Mouse (Mus musculus): ENCODE measurements at regions not wholly inside any gene's neighbourhood (a gene's known extent, or its start where the extent isn't known, plus 50 kb on each side); places are given as distances from the start of the nearest gene placed in this dataset.

- no peak for ATAC-seq (ENCODE audit: low read depth)
- no peak overlapping the region for H3K27ac ChIP-seq (replicated peaks; ENCODE audit: low read depth, low read length)
- H3K9ac ChIP-seq (ENCODE audit: low read depth, low read length), result no peak overlapping the region
- H3K36me3 ChIP-seq (ENCODE audit: control insufficient read depth, insufficient read depth, low read length), result no peaks in the 10 kb centered on the region
- DNase-seq (ENCODE audit: low spot score), result no peak
- H3K4me3 ChIP-seq (ENCODE audit: low read depth, low read length), result no peak overlapping the region
- no peaks in the 10 kb centered on the region for H3K4me1 ChIP-seq (ENCODE audit: control insufficient read depth, insufficient read depth, low read length)
- 62% methylated on average over 4 of the region's 4 CpGs for WGBS
- no peaks in the 10 kb centered on the region for H3K9me3 ChIP-seq (ENCODE audit: control insufficient read depth, low read length)
- H3K27me3 ChIP-seq (replicated peaks; ENCODE audit: control insufficient read depth, insufficient read depth, low read length), result no peaks in the 10 kb centered on the region
- H3K4me2 ChIP-seq (ENCODE audit: low read depth, low read length), result no peak overlapping the region
Measured at GRCm38 (mm10) chr14:58444496-58444895, 374.1 kb downstream of the Fgf9 start.

GRCm38 (mm10) chr14:58442501-58442900 lies 372.2 kb downstream of the Fgf9 start:
- WGBS, result 72% methylated on average over 3 of the region's 3 CpGs
- no peak overlapping the region for H3K4me2 ChIP-seq (ENCODE audit: low read depth, low read length)
- ATAC-seq (ENCODE audit: low read depth) (no peak), DNase-seq (ENCODE audit: low spot score) (no peak)
- H3K9me3 ChIP-seq (ENCODE audit: control insufficient read depth, low read length), result no peaks in the 10 kb centered on the region
- H3K27ac ChIP-seq (replicated peaks; ENCODE audit: low read depth, low read length), result no peak overlapping the region
- no peaks in the 10 kb centered on the region for H3K27me3 ChIP-seq (replicated peaks; ENCODE audit: control insufficient read depth, insufficient read depth, low read length)
- H3K9ac ChIP-seq (ENCODE audit: low read depth, low read length), result no peak overlapping the region
- no peaks in the 10 kb centered on the region for H3K36me3 ChIP-seq (ENCODE audit: control insufficient read depth, insufficient read depth, low read length)
- no peaks in the 10 kb centered on the region for H3K4me1 ChIP-seq (ENCODE audit: control insufficient read depth, insufficient read depth, low read length)
- H3K4me3 ChIP-seq (ENCODE audit: low read depth, low read length), result no peak overlapping the region

GRCm38 (mm10) chr14:58439963-58440362 lies 369.6 kb downstream of the Fgf9 start:
- Histone ChIP-seq H3K9ac (ENCODE audit: low read depth, low read length) (no peak overlapping the region), H3K4me1 (ENCODE audit: control insufficient read depth, insufficient read depth, low read length) (no peaks in the 10 kb centered on the region), H3K9me3 (ENCODE audit: control insufficient read depth, low read length) (no peaks in the 10 kb centered on the region), H3K4me3 (ENCODE audit: low read depth, low read length) (no peak overlapping the region), H3K36me3 (ENCODE audit: control insufficient read depth, insufficient read depth, low read length) (no peaks in the 10 kb centered on the region), H3K27ac (replicated peaks; ENCODE audit: low read depth, low read length) (no peak overlapping the region), H3K4me2 (ENCODE audit: low read depth, low read length) (no peak overlapping the region), H3K27me3 (replicated peaks; ENCODE audit: control insufficient read depth, insufficient read depth, low read length) (no peaks in the 10 kb centered on the region)
- 73% methylated on average over 2 of the region's 2 CpGs for WGBS
- no peak for DNase-seq (ENCODE audit: low spot score)
- ATAC-seq (ENCODE audit: low read depth), result no peak

GRCm38 (mm10) chr14:58436096-58436495 lies 365.7 kb downstream of the Fgf9 start:
- 87% methylated on average over 3 of the region's 3 CpGs for WGBS
- no peak overlapping the region for H3K27ac ChIP-seq (replicated peaks; ENCODE audit: low read depth, low read length)
- H3K9ac ChIP-seq (ENCODE audit: low read depth, low read length), result no peak overlapping the region
- H3K4me1 ChIP-seq (ENCODE audit: control insufficient read depth, insufficient read depth, low read length), result no peaks in the 10 kb centered on the region
- DNase-seq (ENCODE audit: low spot score) (no peak), ATAC-seq (ENCODE audit: low read depth) (no peak)
- no peaks in the 10 kb centered on the region for H3K36me3 ChIP-seq (ENCODE audit: control insufficient read depth, insufficient read depth, low read length)
- H3K27me3 ChIP-seq (replicated peaks; ENCODE audit: control insufficient read depth, insufficient read depth, low read length), result no peaks in the 10 kb centered on the region
- no peak overlapping the region for H3K4me2 ChIP-seq (ENCODE audit: low read depth, low read length)
- H3K9me3 ChIP-seq (ENCODE audit: control insufficient read depth, low read length), result no peaks in the 10 kb centered on the region
- no peak overlapping the region for H3K4me3 ChIP-seq (ENCODE audit: low read depth, low read length)

- no peak overlapping the region for H3K4me3 ChIP-seq (ENCODE audit: low read depth, low read length)
- H3K27ac ChIP-seq (replicated peaks; ENCODE audit: low read depth, low read length), result no peak overlapping the region
- H3K9me3 ChIP-seq (ENCODE audit: control insufficient read depth, low read length), result no peaks in the 10 kb centered on the region
- no peaks in the 10 kb centered on the region for H3K27me3 ChIP-seq (replicated peaks; ENCODE audit: control insufficient read depth, insufficient read depth, low read length)
- no peak overlapping the region for H3K4me2 ChIP-seq (ENCODE audit: low read depth, low read length)
- DNase-seq (ENCODE audit: low spot score), result no peak
- no peak for ATAC-seq (ENCODE audit: low read depth)
- H3K9ac ChIP-seq (ENCODE audit: low read depth, low read length), result no peak overlapping the region
- 83% methylated on average over 6 of the region's 6 CpGs for WGBS
- H3K4me1 ChIP-seq (ENCODE audit: control insufficient read depth, insufficient read depth, low read length), result no peaks in the 10 kb centered on the region
- H3K36me3 ChIP-seq (ENCODE audit: control insufficient read depth, insufficient read depth, low read length), result no peaks in the 10 kb centered on the region
Measured at GRCm38 (mm10) chr14:58426472-58426871, 356.1 kb downstream of the Fgf9 start.

- DNase-seq (ENCODE audit: low spot score), result no peak
- no peak for ATAC-seq (ENCODE audit: low read depth)
Measured at GRCm38 (mm10) chr14:58421904-58422303, 351.6 kb downstream of the Fgf9 start.

GRCm38 (mm10) chr14:58417545-58417944 lies 347.2 kb downstream of the Fgf9 start:
- Histone ChIP-seq H3K4me1 (ENCODE audit: control insufficient read depth, insufficient read depth, low read length) (no peaks in the 10 kb centered on the region), H3K4me2 (ENCODE audit: low read depth, low read length) (no peak overlapping the region)
- WGBS, result 20% methylated on average over 1 of the region's 1 CpGs

More at GRCm38 (mm10) chr14:58421904-58422303, 351.6 kb downstream of the Fgf9 start:
- Histone ChIP-seq H3K27me3 (replicated peaks; ENCODE audit: control insufficient read depth, insufficient read depth, low read length) (no peaks in the 10 kb centered on the region), H3K4me1 (ENCODE audit: control insufficient read depth, insufficient read depth, low read length) (no peaks in the 10 kb centered on the region), H3K4me3 (ENCODE audit: low read depth, low read length) (no peak overlapping the region), H3K9ac (ENCODE audit: low read depth, low read length) (no peak overlapping the region), H3K27ac (replicated peaks; ENCODE audit: low read depth, low read length) (no peak overlapping the region), H3K4me2 (ENCODE audit: low read depth, low read length) (no peak overlapping the region), H3K36me3 (ENCODE audit: control insufficient read depth, insufficient read depth, low read length) (no peaks in the 10 kb centered on the region), H3K9me3 (ENCODE audit: control insufficient read depth, low read length) (no peaks in the 10 kb centered on the region)
- WGBS, result 69% methylated on average over 5 of the region's 5 CpGs

GRCm38 (mm10) chr14:58392055-58392726 lies 321.8 kb downstream of the Fgf9 start:
- peak; percentile 24 for DNase-seq (ENCODE audit: low spot score)
- Histone ChIP-seq H3K4me1 (ENCODE audit: control insufficient read depth, insufficient read depth, low read length) (peaks cover 9% of the 10 kb centered on the region; the same call in 1 of the 2 replicates), H3K9me3 (ENCODE audit: control insufficient read depth, low read length) (no peaks in the 10 kb centered on the region), H3K27me3 (replicated peaks; ENCODE audit: control insufficient read depth, insufficient read depth, low read length) (no peaks in the 10 kb centered on the region), H3K27ac (replicated peaks; ENCODE audit: low read depth, low read length) (no peak overlapping the region), H3K4me3 (ENCODE audit: low read depth, low read length) (no peak overlapping the region), H3K9ac (ENCODE audit: low read depth, low read length) (no peak overlapping the region), H3K36me3 (ENCODE audit: control insufficient read depth, insufficient read depth, low read length) (no peaks in the 10 kb centered on the region), H3K4me2 (ENCODE audit: low read depth, low read length) (no peak overlapping the region)
- no peak for ATAC-seq (ENCODE audit: low read depth)
- WGBS, result 80% methylated on average over 9 of the region's 9 CpGs

More at GRCm38 (mm10) chr14:58417545-58417944, 347.2 kb downstream of the Fgf9 start:
- Histone ChIP-seq H3K27ac (replicated peaks; ENCODE audit: low read depth, low read length) (no peak overlapping the region), H3K4me3 (ENCODE audit: low read depth, low read length) (no peak overlapping the region), H3K9ac (ENCODE audit: low read depth, low read length) (no peak overlapping the region), H3K36me3 (ENCODE audit: control insufficient read depth, insufficient read depth, low read length) (no peaks in the 10 kb centered on the region), H3K9me3 (ENCODE audit: control insufficient read depth, low read length) (no peaks in the 10 kb centered on the region), H3K27me3 (replicated peaks; ENCODE audit: control insufficient read depth, insufficient read depth, low read length) (no peaks in the 10 kb centered on the region)
- DNase-seq (ENCODE audit: low spot score) (no peak), ATAC-seq (ENCODE audit: low read depth) (no peak)

- Histone ChIP-seq H3K36me3 (ENCODE audit: control insufficient read depth, insufficient read depth, low read length) (no peaks in the 10 kb centered on the region), H3K4me1 (ENCODE audit: control insufficient read depth, insufficient read depth, low read length) (peaks cover 9% of the 10 kb centered on the region; the same call in 1 of the 2 replicates), H3K9ac (ENCODE audit: low read depth, low read length) (no peak overlapping the region), H3K9me3 (ENCODE audit: control insufficient read depth, low read length) (no peaks in the 10 kb centered on the region), H3K4me3 (ENCODE audit: low read depth, low read length) (no peak overlapping the region), H3K27ac (replicated peaks; ENCODE audit: low read depth, low read length) (no peak overlapping the region), H3K27me3 (replicated peaks; ENCODE audit: control insufficient read depth, insufficient read depth, low read length) (no peaks in the 10 kb centered on the region), H3K4me2 (ENCODE audit: low read depth, low read length) (no peak overlapping the region)
- ATAC-seq (ENCODE audit: low read depth) (no peak), DNase-seq (ENCODE audit: low spot score) (no peak)
- WGBS, result 100% methylated on average over 2 of the region's 2 CpGs
Measured at GRCm38 (mm10) chr14:58390741-58391140, 320.4 kb downstream of the Fgf9 start.

All from embryonic facial prominence, embryonic 14.5 days (tissue).